Mouse (Mus musculus) kidney, embryonic 15.5 days (tissue): ENCODE results near the gene Hsf4. TPM values are rescaled to one million over a fixed set of nuclear protein-coding genes. Genes with fewer than 3 reads are reported as not detected.

Source experiments
- ATAC-seq: fragments of 200-750 bp; cut with Nextera tagmentation; replicated peaks from 2 replicates; pipeline ENCODE4 v1.8.0; 2017; ENCODE audit warnings: moderate TSS enrichment; ENCODE audit not compliant: low FRiP score
- H3K27ac ChIP-seq: fragments of 300-500 bp; sonication (generic); 2 replicates; pipeline ENCODE4 v1.5.1; 2015; ENCODE audit warnings: mild to moderate bottlenecking, inconsistent platforms
- H3K27me3 ChIP-seq: fragments of 300-500 bp; sonication (generic); 2 replicates; pipeline ENCODE4 v1.6.1; 2015; ENCODE audit warnings: inconsistent platforms
- H3K36me3 ChIP-seq: fragments of 300-500 bp; sonication (generic); 2 replicates; pipeline ENCODE4 v1.6.1; 2015; ENCODE audit warnings: inconsistent platforms
- H3K4me1 ChIP-seq: fragments of 300-500 bp; sonication (generic); 2 replicates; pipeline ENCODE4 v1.6.1; 2015; ENCODE audit warnings: inconsistent platforms
- H3K4me2 ChIP-seq: fragments of 300-500 bp; sonication (generic); 2 replicates; pipeline ENCODE4 v1.6.1; 2015; ENCODE audit warnings: moderate library complexity, mild to moderate bottlenecking, inconsistent platforms
- H3K4me3 ChIP-seq: fragments of 300-500 bp; sonication (generic); replicated peaks from 2 replicates; pipeline ENCODE4 v1.5.1; 2015; ENCODE audit warnings: mild to moderate bottlenecking, inconsistent platforms
- H3K9ac ChIP-seq: fragments of 300-500 bp; sonication (generic); 2 replicates; pipeline ENCODE4 v1.6.1; 2015; ENCODE audit warnings: mild to moderate bottlenecking, inconsistent platforms
- H3K9me3 ChIP-seq: fragments of 300-500 bp; sonication (generic); replicated peaks from 2 replicates; pipeline ENCODE4 v1.6.1; 2016; ENCODE audit warnings: inconsistent platforms
- WGBS: fragments of 180-500 bp; shearing (Covaris S2); methylation state at CpG from one replicate; pipeline ENCODE4 v1.1.7; 2015; ENCODE audit warnings: mixed read lengths; 5-methylcytosine and 5-hydroxymethylcytosine counted together
- polyA plus RNA-seq: library from polyadenylated mRNA; unstranded; fragments of >200 nt; fragmentation: Nextera tagmentation; extraction: Ambion mirVana; gene quantifications from 2 replicates; pipeline ENCODE4 v1.2.1, GENCODE M21; 2015

The Hsf4 gene
- polyA plus RNA-seq, 1 experiment from 2014 or later, result 0.12 TPM

DNA sequence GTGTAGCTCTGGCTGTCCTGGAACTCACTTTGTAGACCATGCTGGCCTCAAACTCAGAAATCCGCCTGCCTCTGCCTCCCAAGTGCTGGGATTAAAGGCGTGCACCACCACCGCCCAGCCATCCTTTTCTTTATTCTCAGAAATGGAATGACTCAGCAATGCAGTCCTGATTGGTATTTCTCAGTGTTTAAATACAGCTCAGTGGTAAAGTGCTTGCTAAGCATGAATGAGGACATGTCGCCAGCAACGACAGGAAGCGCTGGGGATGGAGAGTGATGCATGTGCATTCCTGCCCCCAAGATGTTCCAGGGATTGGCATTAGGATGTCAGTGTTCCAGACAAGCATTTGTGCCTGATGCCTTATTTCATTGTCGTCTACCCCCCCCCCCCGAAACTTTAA lies 33.8 kb downstream of the Hsf4 start:
- Histone ChIP-seq H3K9ac (no peak overlapping the region), H3K4me3 (no peak overlapping the region), H3K27ac (no peak overlapping the region), H3K4me1 (peaks cover 34% of the 10 kb centered on the region), H3K9me3 (no peaks in the 10 kb centered on the region), H3K4me2 (no peak overlapping the region), H3K36me3 (peaks cover 78% of the 10 kb centered on the region), H3K27me3 (no peaks in the 10 kb centered on the region)
- no peak for ATAC-seq
- WGBS, result 84% methylated on average over 8 of the region's 8 CpGs

DNA sequence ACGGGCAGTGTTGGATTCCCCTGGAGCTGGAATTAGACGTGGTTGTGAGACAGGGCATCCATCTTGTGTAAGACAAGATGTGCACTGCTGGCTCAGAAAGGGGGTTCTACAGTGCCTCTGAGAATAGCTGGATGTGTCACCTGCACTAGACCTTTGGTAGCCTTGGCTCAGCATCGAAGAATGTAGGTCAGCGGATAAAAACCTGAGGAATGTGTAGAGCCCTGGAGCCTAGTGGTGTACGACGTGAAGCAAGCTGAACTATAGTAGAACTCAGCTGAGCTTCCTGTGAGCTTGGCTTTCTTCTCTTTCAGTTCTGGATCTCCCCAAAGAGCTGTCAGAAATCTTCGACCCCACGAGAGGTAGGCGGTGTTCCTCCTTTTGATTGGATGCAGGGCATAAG lies 34.3 kb downstream of the Hsf4 start:
- WGBS, result 78% methylated on average over 9 of the region's 9 CpGs
- peaks cover 78% of the 10 kb centered on the region for H3K36me3 ChIP-seq

DNA sequence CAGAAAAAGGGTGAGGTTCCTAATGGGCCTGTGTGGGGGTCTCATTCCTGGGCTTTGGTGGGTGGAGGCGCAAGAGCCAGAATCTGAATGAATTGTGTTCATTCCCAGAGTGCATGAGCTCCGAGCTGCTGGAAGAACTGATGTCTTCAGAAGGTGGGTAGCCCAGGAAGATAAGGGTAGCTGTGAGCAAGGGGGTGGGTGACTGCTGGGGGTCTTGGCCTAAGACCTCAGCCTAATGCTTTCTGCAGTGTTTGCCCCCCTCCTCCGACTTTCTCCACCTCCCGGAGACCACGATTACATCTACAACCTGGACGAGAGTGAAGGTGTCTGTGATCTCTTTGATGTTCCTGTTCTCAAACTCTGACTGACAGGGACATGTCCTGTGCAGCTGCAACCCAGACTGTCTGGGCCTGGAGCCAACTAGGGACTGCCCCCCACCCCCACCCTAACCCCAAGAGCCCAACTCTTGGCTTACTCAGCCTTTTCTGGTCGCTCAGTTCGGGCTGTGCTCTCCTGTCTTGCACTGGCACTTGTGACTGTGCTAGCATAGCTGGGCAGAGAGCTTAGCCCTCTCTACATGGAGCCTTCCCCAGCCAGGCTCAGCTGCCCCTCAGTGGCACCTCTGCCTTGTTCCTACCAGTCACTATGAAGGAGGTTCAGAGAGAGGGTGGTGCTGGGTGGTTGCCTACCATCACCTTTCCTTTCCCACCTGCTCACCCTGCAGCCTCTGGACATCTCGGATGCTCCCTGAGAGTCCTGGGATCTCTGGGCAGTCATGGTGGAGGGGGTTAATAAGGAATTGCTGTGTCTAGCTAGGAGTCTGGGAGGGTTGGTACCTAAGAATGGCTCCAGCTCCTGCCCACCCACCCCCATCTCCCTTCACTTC lies 35.0 kb downstream of the Hsf4 start:
- peak; percentile 12 for ATAC-seq
- H3K27ac ChIP-seq, result peak overlapping the region; percentile 91
- H3K9me3 ChIP-seq, result no peaks in the 10 kb centered on the region
- H3K4me2 ChIP-seq, result no peak overlapping the region
- 65% methylated on average over 9 of the region's 9 CpGs for WGBS
- no peak overlapping the region for H3K4me3 ChIP-seq
- H3K36me3 ChIP-seq, result peaks cover 78% of the 10 kb centered on the region
- H3K9ac ChIP-seq, result no peak overlapping the region
- no peaks in the 10 kb centered on the region for H3K27me3 ChIP-seq
- H3K4me1 ChIP-seq, result peaks cover 27% of the 10 kb centered on the region

More for the DNA sequence above, 34.3 kb downstream of the Hsf4 start:
- no peak for ATAC-seq
- Histone ChIP-seq H3K27ac (peak overlapping the region; percentile 91; the same call in 1 of the 2 replicates), H3K27me3 (no peaks in the 10 kb centered on the region), H3K4me1 (peaks cover 30% of the 10 kb centered on the region), H3K4me3 (no peak overlapping the region), H3K9ac (no peak overlapping the region), H3K4me2 (no peak overlapping the region), H3K9me3 (no peaks in the 10 kb centered on the region)

DNA sequence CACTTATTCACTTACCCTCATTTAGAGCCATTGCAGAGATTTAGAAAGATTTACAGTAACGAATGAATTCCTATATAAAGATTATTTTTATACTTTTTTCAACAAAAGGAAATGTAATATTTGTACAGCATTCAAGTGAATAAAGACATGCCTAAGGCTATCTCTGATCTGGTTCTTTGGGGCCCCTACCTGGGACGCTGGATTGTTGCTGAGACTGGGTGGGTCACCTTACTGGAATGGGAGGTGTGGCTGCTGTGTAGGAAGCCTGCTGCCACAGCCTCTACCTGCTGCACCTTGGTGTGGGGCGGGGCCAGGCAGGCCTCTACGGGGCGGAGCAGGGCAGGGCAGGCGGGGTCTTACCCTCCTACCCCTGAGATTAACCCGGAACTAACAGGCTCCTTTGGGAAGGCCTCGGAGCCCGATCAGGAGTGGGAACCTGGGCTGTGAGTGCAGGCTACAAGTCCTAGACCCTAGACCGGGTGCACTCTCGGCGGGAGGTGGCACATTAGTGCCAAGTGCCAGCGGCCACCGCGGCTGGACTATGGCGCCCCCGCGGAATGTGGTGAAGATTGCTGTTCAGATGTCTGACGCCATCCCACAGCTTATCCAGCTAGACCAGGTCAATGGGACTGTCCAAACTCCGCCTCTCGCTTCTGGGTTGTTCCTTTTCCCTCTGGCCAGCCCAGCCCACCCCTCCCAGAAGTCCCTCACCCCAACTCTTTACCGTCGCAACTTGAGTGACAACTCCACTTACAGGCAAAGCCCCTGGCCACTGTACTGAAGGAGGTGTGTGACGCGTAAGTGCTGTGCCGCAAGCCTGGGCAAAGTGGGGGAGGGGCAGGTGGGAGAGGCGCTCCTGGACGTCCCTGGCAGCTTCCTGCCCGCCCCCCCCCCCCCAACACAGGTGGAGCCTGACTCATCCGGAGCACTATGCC lies 35.9 kb downstream of the Hsf4 start, which contains the start of gene Elmo3:
TSS of gene Elmo3 (plus strand) at position 391 of the 935 bp plus-strand sequence.
- ATAC-seq, result peak; percentile 86
- Histone ChIP-seq H3K4me1 (peaks cover 27% of the 10 kb centered on the region), H3K4me3 (peak within 1 kb of the TSS; percentile 46), H3K27ac (peak within 1 kb of the TSS; percentile 91), H3K9ac (peak within 1 kb of the TSS; percentile 47), H3K27me3 (no peaks in the 10 kb centered on the region), H3K36me3 (peaks cover 78% of the 10 kb centered on the region), H3K9me3 (no peaks in the 10 kb centered on the region), H3K4me2 (peak within 1 kb of the TSS; percentile 76)
- WGBS, result 5% methylated on average over 30 of the region's 30 CpGs

DNA sequence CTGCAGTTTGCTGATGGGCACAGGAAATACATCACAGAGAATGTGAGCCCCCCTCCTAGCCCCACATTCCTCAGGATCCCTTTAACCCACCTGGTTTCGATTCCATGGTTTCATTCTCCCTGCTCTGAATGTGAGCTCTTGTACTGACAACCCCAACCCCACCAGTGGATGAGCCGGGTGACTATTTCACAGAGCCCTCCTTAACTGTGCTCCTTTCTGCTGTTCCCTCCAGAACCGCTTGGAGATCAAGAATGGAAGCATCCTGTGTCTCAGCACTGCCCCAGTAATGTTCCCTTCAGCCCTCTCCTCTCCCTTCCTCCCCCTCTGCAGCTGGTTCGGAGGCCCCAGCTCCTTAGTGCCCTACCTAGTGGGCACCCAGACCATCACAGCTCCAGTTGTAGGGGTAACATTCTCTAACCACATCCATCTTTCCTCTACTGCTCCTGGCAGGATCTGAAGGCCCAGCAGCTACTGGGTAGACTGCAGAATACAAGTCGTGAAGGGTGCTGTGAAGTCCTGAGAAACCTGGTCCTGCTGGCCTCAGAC lies 36.6 kb downstream of the Hsf4 start:
- peak; percentile 12; the same call in 1 of the 2 replicates for ATAC-seq
- H3K4me3 ChIP-seq, result peak overlapping the region; percentile 46
- H3K9me3 ChIP-seq, result no peaks in the 10 kb centered on the region
- peak overlapping the region; percentile 76 for H3K4me2 ChIP-seq
- peak overlapping the region; percentile 35 for H3K9ac ChIP-seq
- H3K27ac ChIP-seq, result peak overlapping the region; percentile 91
- H3K4me1 ChIP-seq, result peaks cover 27% of the 10 kb centered on the region
- WGBS, result 46% methylated on average over 5 of the region's 5 CpGs
- H3K36me3 ChIP-seq, result peaks cover 77% of the 10 kb centered on the region
- H3K27me3 ChIP-seq, result no peaks in the 10 kb centered on the region

DNA sequence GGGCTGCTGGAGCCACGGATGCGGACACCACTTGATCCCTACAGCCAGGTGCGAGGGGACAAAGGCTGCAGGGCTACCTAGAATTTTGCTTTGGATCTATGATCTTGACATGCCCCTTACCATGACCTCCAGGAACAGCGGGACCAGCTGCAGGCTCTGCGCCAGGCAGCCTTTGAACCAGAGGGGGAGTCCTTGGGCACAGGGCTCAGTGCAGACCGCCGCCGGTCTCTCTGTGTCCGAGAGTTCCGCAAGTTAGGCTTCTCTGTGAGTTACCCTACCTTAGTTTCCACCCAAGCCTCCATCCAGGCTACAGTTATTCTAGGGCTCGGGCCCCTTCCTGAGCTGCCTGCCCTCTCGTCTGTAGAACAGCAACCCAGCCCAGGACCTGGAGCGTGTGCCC lies 38.1 kb downstream of the Hsf4 start:
- Histone ChIP-seq H3K27me3 (no peaks in the 10 kb centered on the region), H3K36me3 (peaks cover 77% of the 10 kb centered on the region), H3K4me1 (peaks cover 27% of the 10 kb centered on the region), H3K27ac (no peak overlapping the region), H3K9ac (no peak overlapping the region), H3K4me3 (no peak overlapping the region), H3K4me2 (no peak overlapping the region), H3K9me3 (no peaks in the 10 kb centered on the region)
- no peak for ATAC-seq
- WGBS, result 93% methylated on average over 13 of the region's 13 CpGs

- Histone ChIP-seq H3K27me3 (no peaks in the 10 kb centered on the region), H3K9ac (no peak overlapping the region), H3K4me1 (peaks cover 27% of the 10 kb centered on the region), H3K27ac (no peak overlapping the region), H3K9me3 (no peaks in the 10 kb centered on the region), H3K4me2 (no peak overlapping the region), H3K36me3 (peaks cover 76% of the 10 kb centered on the region), H3K4me3 (no peak overlapping the region)
- no peak for ATAC-seq
- WGBS, result 87% methylated on average over 10 of the region's 10 CpGs
Measured at GRCm38 (mm10) chr8:105308428-105308827, 38.8 kb downstream of the Hsf4 start.

GRCm38 (mm10) chr8:105309142-105309847 lies 39.7 kb downstream of the Hsf4 start:
- peaks cover 76% of the 10 kb centered on the region for H3K36me3 ChIP-seq
- 78% methylated on average over 15 of the region's 15 CpGs for WGBS

DNA sequence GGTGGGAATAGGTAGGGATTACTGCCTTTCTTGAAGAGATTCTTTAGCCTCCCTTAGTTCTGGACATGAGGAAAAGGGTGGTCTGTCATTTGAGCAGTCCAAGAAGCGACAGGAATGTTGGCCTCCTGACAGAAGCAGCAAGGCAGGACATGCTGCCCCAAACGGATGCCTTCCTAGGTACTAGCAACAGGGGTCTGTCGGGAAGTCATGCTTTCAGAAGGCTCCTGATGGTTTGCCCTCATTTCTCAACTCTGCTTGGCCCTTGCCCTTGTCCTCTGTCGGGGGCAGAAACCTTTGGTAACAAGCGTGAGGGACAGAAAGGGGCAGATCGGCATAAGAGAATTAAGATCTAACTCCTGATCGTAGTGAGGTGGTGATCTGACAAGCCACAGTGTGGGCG lies 40.5 kb downstream of the Hsf4 start:
- H3K27ac ChIP-seq, result no peak overlapping the region
- peaks cover 77% of the 10 kb centered on the region for H3K36me3 ChIP-seq
- H3K4me3 ChIP-seq, result no peak overlapping the region
- no peak overlapping the region for H3K9ac ChIP-seq
- no peaks in the 10 kb centered on the region for H3K27me3 ChIP-seq
- H3K4me2 ChIP-seq, result no peak overlapping the region
- no peaks in the 10 kb centered on the region for H3K9me3 ChIP-seq
- ATAC-seq, result no peak
- peaks cover 15% of the 10 kb centered on the region for H3K4me1 ChIP-seq
- WGBS, result 80% methylated on average over 8 of the region's 8 CpGs

More at GRCm38 (mm10) chr8:105309142-105309847, 39.7 kb downstream of the Hsf4 start:
- no peak for ATAC-seq
- no peak overlapping the region for H3K9ac ChIP-seq
- H3K4me3 ChIP-seq, result no peak overlapping the region
- H3K27ac ChIP-seq, result no peak overlapping the region
- H3K9me3 ChIP-seq, result no peaks in the 10 kb centered on the region
- no peak overlapping the region for H3K4me2 ChIP-seq
- H3K4me1 ChIP-seq, result peaks cover 23% of the 10 kb centered on the region
- no peaks in the 10 kb centered on the region for H3K27me3 ChIP-seq

DNA sequence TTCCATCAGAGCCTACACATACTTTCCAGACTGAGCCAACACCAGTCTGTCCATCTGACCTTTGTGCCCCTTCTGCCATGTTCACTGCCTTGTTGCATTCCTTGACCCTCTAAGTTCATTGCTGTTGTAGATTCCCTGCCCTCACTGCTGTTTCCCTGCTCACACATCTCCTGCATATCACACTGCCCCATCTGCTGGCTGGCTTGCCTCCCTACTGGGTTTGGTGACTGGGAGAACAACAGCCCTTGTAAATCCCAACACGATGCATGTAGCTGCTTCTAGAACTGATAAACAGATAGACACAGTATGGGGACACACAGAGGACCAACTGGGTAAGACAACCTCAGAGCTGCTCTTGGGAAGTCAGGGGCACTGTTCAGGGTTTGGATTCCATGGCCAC lies 42.1 kb downstream of the Hsf4 start:
- Histone ChIP-seq H3K4me2 (no peak overlapping the region), H3K36me3 (peaks cover 91% of the 10 kb centered on the region), H3K4me1 (no peaks in the 10 kb centered on the region), H3K9me3 (no peaks in the 10 kb centered on the region), H3K27me3 (no peaks in the 10 kb centered on the region), H3K27ac (no peak overlapping the region), H3K4me3 (no peak overlapping the region), H3K9ac (no peak overlapping the region)
- no peak for ATAC-seq
- 93% methylated on average over 1 of the region's 1 CpGs for WGBS

- H3K4me1 ChIP-seq, result no peaks in the 10 kb centered on the region
- H3K27ac ChIP-seq, result no peak overlapping the region
- no peak overlapping the region for H3K9ac ChIP-seq
- H3K4me3 ChIP-seq, result no peak overlapping the region
- H3K9me3 ChIP-seq, result no peaks in the 10 kb centered on the region
- 90% methylated on average over 8 of the region's 8 CpGs for WGBS
- H3K27me3 ChIP-seq, result no peaks in the 10 kb centered on the region
- peaks cover 92% of the 10 kb centered on the region for H3K36me3 ChIP-seq
- no peak overlapping the region for H3K4me2 ChIP-seq
- no peak for ATAC-seq
Measured at GRCm38 (mm10) chr8:105312891-105313481, 43.4 kb downstream of the Hsf4 start.
